Mouse (Mus musculus) bone marrow, adult 2 months (tissue): Measurements from ENCODE around the gene Gm49776.

Experiments used
- CTCF ChIP-seq: fragments of 200-500 bp; IDR thresholded peaks from 2 replicates; pipeline ENCODE4 v1.5.1; 2011; ENCODE audit warnings: low read length, control low read depth; ENCODE audit not compliant: control insufficient read depth, insufficient read depth
- POLR2A ChIP-seq: fragments of 200-500 bp; IDR thresholded peaks from 2 replicates; pipeline ENCODE4 v1.6.1; 2011; ENCODE audit warnings: low read depth, mild to moderate bottlenecking, control low read depth, low read length, borderline replicate concordance; ENCODE audit not compliant: control insufficient read depth

DNA sequence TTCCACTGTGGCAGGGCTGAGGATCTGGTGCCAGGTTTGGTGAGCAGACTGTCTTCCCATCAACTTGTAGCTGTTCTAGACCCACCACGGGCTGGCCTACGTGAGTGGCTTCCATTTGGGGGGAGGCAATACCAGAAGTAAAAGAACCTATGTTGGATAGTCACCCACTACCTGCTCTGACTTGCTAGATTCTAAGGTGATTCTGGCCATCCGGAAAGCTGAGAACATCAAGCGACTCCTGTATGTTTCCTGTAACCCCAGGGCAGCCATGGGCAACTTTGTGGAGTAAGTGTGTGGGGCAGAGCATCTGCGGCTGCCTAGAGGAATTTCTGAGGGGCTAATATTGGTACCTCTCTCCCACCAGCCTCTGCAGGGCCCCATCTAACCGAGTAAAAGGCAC lies 5.4 kb downstream of the Gm49776 start:
- TF ChIP-seq POLR2A (no peak), CTCF (no peak)
